Mouse (Mus musculus) B cell, adult 67 days (primary cell): ENCODE results near the gene Acsl3. TPM values are rescaled to one million over a fixed set of nuclear protein-coding genes. Genes with fewer than 3 reads are reported as not detected.

Experiments used
- total RNA-seq, 2 experiments: library from RNA; stranded (reverse); gene quantifications; 4 replicates each; pipeline ENCODE4 v1.2.4; 2023

The Acsl3 gene
- 10 to 100 TPM; 13.5 to 15.1 TPM for total RNA-seq

GRCm38 (mm10) chr1:78657671-78658440, at the start of gene Acsl3, which contains the start of gene Utp14b:
TSS of gene Acsl3 (plus strand) at chr1:78657825.
TSS of gene Utp14b (plus strand) at chr1:78658038.

Other genes with a start within 250 kb of the Acsl3 start
- gene Farsb, start 168.9 kb upstream of the Acsl3 start, total RNA-seq, result 10 to 100 TPM; 53.0 to 58.2 TPM
- 1 to 10 TPM; 1.8 to 2.3 TPM for gene Mogat1, start 146.8 kb upstream of the Acsl3 start, total RNA-seq
- gene BC035947, start 145.7 kb upstream of the Acsl3 start, total RNA-seq, result not detected
- 10 to 100 TPM; 15.5 to 18.2 TPM for gene Utp14b, start 213 bp downstream of the Acsl3 start, total RNA-seq
- not detected for gene Kcne4, start 158.9 kb downstream of the Acsl3 start, total RNA-seq